Mouse (Mus musculus) MEL (cell line): ENCODE data around the gene Gjd2.

Experiments used
- CHD1 ChIP-seq: IDR thresholded peaks from 2 replicates; pipeline ENCODE4 v1.6.1; 2012; ENCODE audit warnings: low read depth, mild to moderate bottlenecking, inconsistent platforms, low read length, improper control_type of control experiment
- CTCF ChIP-seq, 3 experiments: IDR thresholded peaks in 2 of 3; conservative IDR thresholded peaks in 1 of 3; 2 replicates each; pipeline ENCODE4 v1.5.1; 2011 to 2012; ENCODE audit warnings: low read length in 3 of 3, low read depth in 2 of 3, mild to moderate bottlenecking in 2 of 3, improper control_type of control experiment in 1 of 3, inconsistent platforms in 1 of 3, mixed read lengths in 1 of 3, moderate library complexity in 1 of 3; ENCODE audit not compliant: control insufficient read depth in 1 of 3, insufficient read depth in 1 of 3, poor library complexity in 1 of 3, severe bottlenecking in 1 of 3
- EP300 ChIP-seq, 2 experiments: IDR thresholded peaks; 2 replicates each; pipeline ENCODE4 v1.6.1; 2011; ENCODE audit warnings: improper control_type of control experiment in 2 of 2, low read length in 2 of 2, low read depth in 1 of 2, mild to moderate bottlenecking in 1 of 2
- HCFC1 ChIP-seq: IDR thresholded peaks from 2 replicates; pipeline ENCODE4 v1.6.1; 2012; ENCODE audit warnings: low read depth, mild to moderate bottlenecking, inconsistent platforms, low read length, improper control_type of control experiment, moderate library complexity
- MAX ChIP-seq: IDR thresholded peaks from 2 replicates; pipeline ENCODE4 v1.6.1; 2011; ENCODE audit warnings: low read length, improper control_type of control experiment
- MAZ ChIP-seq: IDR thresholded peaks from 2 replicates; pipeline ENCODE4 v1.6.1; 2012; ENCODE audit warnings: low read depth, mild to moderate bottlenecking, inconsistent platforms, low read length, improper control_type of control experiment
- MEF2A ChIP-seq: IDR thresholded peaks from 2 replicates; pipeline ENCODE4 v1.6.1; 2014; ENCODE audit warnings: low read depth, mild to moderate bottlenecking, inconsistent platforms, low read length, improper control_type of control experiment; ENCODE audit not compliant: poor library complexity, insufficient replicate concordance, severe bottlenecking; ENCODE audit errors: extremely low read depth
- MYC ChIP-seq: IDR thresholded peaks from 2 replicates; pipeline ENCODE4 v1.6.1; 2011; ENCODE audit warnings: low read depth, mild to moderate bottlenecking, low read length, improper control_type of control experiment, moderate library complexity
- NELFE ChIP-seq: IDR thresholded peaks from 2 replicates; pipeline ENCODE4 v1.6.1; 2011; ENCODE audit warnings: low read depth, low read length, improper control_type of control experiment
- POLR2A ChIP-seq, 2 experiments: IDR thresholded peaks; 2 replicates each; pipeline ENCODE4 v1.6.1; 2011 to 2012; ENCODE audit warnings: low read length in 2 of 2, mild to moderate bottlenecking in 2 of 2, control low read depth in 1 of 2, improper control_type of control experiment in 1 of 2, low read depth in 1 of 2, moderate library complexity in 1 of 2; ENCODE audit not compliant: control insufficient read depth in 1 of 2, insufficient read depth in 1 of 2, poor library complexity in 1 of 2
- ZC3H11A ChIP-seq: IDR thresholded peaks from 2 replicates; pipeline ENCODE4 v1.6.1; 2012; ENCODE audit warnings: low read depth, mild to moderate bottlenecking, inconsistent platforms, low read length, improper control_type of control experiment
- ZNF384 ChIP-seq: IDR thresholded peaks from 2 replicates; pipeline ENCODE4 v1.6.1; 2012; ENCODE audit warnings: low read depth, mild to moderate bottlenecking, inconsistent platforms, low read length, improper control_type of control experiment

DNA sequence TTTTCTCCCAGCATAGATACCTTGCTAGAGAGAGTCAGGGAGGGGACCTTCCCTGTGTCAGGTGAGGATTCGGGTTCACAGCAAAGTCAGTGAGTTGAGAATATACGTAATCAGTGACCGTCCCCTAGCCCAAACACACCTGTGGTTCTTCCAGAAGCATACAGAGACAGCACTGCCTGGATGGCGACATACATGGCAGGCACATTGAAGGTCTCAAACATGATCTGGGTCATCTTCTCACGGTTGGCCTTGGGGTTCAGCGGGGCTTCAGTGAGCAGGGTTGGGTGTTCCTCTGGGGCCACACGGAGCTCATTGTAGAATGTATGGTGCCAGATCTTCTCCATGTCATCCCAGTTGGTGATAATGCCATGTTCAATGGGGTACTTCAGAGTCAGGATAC lies 36.7 kb upstream of the Gjd2 start:
- TF ChIP-seq CTCF (IDR thresholded peaks at IDR 0.05 in 2 of 3, conservative IDR thresholded peaks at IDR 0.05 in 1 of 3; ENCODE audit: control insufficient read depth in 1 of 3, insufficient read depth in 1 of 3, low read depth in 2 of 3, low read length in 3 of 3, poor library complexity in 1 of 3, severe bottlenecking in 1 of 3) (no peak), ZC3H11A (no peak), NELFE (no peak), MAZ (no peak), CHD1 (no peak), ZNF384 (no peak), HCFC1 (no peak), POLR2A (IDR thresholded peaks at IDR 0.05; ENCODE audit: control insufficient read depth in 1 of 2, insufficient read depth in 1 of 2, low read depth in 1 of 2, low read length in 2 of 2, poor library complexity in 1 of 2) (no peak), MAX (no peak), EP300 (IDR thresholded peaks at IDR 0.05; ENCODE audit: low read depth in 1 of 2, low read length in 2 of 2) (no peak), MYC (no peak), MEF2A (no peak)
